Mouse (Mus musculus) CD4-positive naive resting alpha-beta T cell, adult 76 days (primary cell): ENCODE measurements around the gene Kcnj16. TPM values are rescaled to one million over a fixed set of nuclear protein-coding genes. Genes with fewer than 3 reads are reported as not detected.

Experiments used
- total RNA-seq: library from RNA; stranded (reverse); gene quantifications from one replicate; pipeline ENCODE4 v1.2.4, GENCODE M21; 2023

Kcnj16 gene
- total RNA-seq: 10.0 TPM

GRCm38 (mm10) chr11:110967762-110968135, at the start of gene Kcnj16:
Gene Kcnj16, plus strand, starts transcription at chr11:110968033.

DNA sequence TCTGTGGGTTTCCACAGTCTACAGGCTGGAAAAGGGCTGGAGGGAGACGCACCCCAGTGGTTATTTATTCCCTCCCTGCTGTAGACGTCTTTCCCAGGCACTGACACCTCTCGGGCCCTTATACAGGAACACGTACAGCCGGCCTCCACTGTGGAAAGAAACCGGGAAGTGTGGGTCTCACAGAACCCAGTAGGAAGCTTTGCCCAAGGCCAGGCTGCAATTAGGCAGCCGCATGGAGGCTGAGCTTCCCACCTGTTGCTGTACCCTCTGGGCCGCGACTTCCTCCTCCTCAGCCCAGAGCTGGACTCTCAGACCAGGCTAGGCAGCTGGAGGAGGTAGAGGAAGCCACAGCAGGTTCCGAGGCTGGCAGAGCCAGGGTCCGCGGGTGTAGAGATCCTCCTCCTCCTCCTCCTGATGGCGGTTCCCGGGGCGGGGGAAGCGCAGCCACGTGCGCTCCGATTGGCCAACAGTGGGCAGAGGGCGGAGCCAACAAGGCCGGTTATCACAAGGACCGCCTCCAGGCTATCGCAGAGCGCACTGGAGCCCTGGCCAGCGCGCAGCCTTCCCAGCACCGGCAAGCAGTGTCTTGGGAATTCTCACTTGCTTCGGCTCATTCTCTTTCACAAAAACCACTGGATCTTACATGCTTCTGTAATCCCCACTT, 97.9 kb downstream of the Kcnj16 start, which contains the start of gene Kcnj2:
Gene Kcnj2, plus strand, starts transcription at position 530 of the 664 bp plus-strand sequence.

Other genes starting within 250 kb of the Kcnj16 start
- 0.09 TPM for gene Kcnj2, start 98.1 kb downstream of the Kcnj16 start, total RNA-seq